Mouse (Mus musculus): ENCODE measurements at regions not wholly inside any gene's neighbourhood (a gene's known extent, or its start where the extent isn't known, plus 50 kb on each side); places are given as distances from the start of the nearest gene placed in this dataset.
A peak's percentile ranks its signal among the peaks of the same experiment; 100 is the strongest.

- no peak for DNase-seq
Measured at GRCm38 (mm10) chr19:14191820-14192219, 278.5 kb downstream of the Olfr1505 start.

GRCm38 (mm10) chr19:14197864-14198263, 284.5 kb downstream of the Olfr1505 start:
- DNase-seq: no peak

GRCm38 (mm10) chr19:14220507-14220909, 307.2 kb downstream of the Olfr1505 start:
- no peak for DNase-seq

- peak; percentile 28 for DNase-seq
Measured at GRCm38 (mm10) chr19:14225061-14225696, 311.8 kb downstream of the Olfr1505 start.

- DNase-seq: peak; percentile 12
Measured at GRCm38 (mm10) chr19:14225787-14226186, 312.5 kb downstream of the Olfr1505 start.

GRCm38 (mm10) chr19:14226521-14226920, 313.2 kb downstream of the Olfr1505 start:
- DNase-seq: peak; percentile 79

GRCm38 (mm10) chr19:14243565-14243964, 330.2 kb downstream of the Olfr1505 start:
- DNase-seq: no peak

- DNase-seq: no peak
Measured at GRCm38 (mm10) chr19:14246973-14247614, 333.8 kb downstream of the Olfr1505 start.

- DNase-seq: no peak
Measured at GRCm38 (mm10) chr19:14247979-14248378, 334.6 kb downstream of the Olfr1505 start.

GRCm38 (mm10) chr19:14258621-14259051, 339.2 kb downstream of the Tle4 start:
- DNase-seq: no peak

GRCm38 (mm10) chr19:14259223-14259622, 338.6 kb downstream of the Tle4 start:
- no peak for DNase-seq

GRCm38 (mm10) chr19:14289331-14289737, 308.5 kb downstream of the Tle4 start:
- DNase-seq: no peak

GRCm38 (mm10) chr19:14290911-14291310, 306.9 kb downstream of the Tle4 start:
- DNase-seq: no peak

GRCm38 (mm10) chr19:14293172-14293571, 304.7 kb downstream of the Tle4 start:
- DNase-seq: no peak

- DNase-seq: no peak
Measured at GRCm38 (mm10) chr19:14301176-14301943, 296.5 kb downstream of the Tle4 start.

GRCm38 (mm10) chr19:14314301-14314700, 283.6 kb downstream of the Tle4 start:
- DNase-seq: no peak

GRCm38 (mm10) chr19:14319677-14320191, 278.1 kb downstream of the Tle4 start:
- no peak for DNase-seq

GRCm38 (mm10) chr19:14325353-14326052, 272.3 kb downstream of the Tle4 start:
- DNase-seq: no peak

GRCm38 (mm10) chr19:14333041-14334012, 264.5 kb downstream of the Tle4 start:
- DNase-seq: no peak

GRCm38 (mm10) chr19:14337025-14337424, 260.8 kb downstream of the Tle4 start:
- DNase-seq: no peak

GRCm38 (mm10) chr19:14340759-14341158, 257.1 kb downstream of the Tle4 start:
- DNase-seq: no peak
